Mouse (Mus musculus) forebrain, postnatal 0 days (tissue): ENCODE measurements around the gene Rora. TPM values are rescaled to one million over a fixed set of nuclear protein-coding genes. Genes with fewer than 3 reads are reported as not detected.

Source experiments
- ATAC-seq: fragments of 200-750 bp; cut with Nextera tagmentation; 2 replicates; pipeline ENCODE4 v1.8.0; 2017; ENCODE audit warnings: mild to moderate bottlenecking, moderate library complexity
- DNase-seq: peaks from one replicate; pipeline ENCODE4 v3.0.0-alpha.2; 2015
- H3K27ac ChIP-seq: fragments of 300-500 bp; sonication (generic); 2 replicates; pipeline ENCODE4 v1.5.1; 2014; ENCODE audit warnings: low read depth, mild to moderate bottlenecking, antibody characterized with exemption, low read length, moderate library complexity, mixed read lengths
- H3K27me3 ChIP-seq: fragments of 300-500 bp; sonication (generic); 2 replicates; pipeline ENCODE4 v1.6.1; 2014; ENCODE audit warnings: mild to moderate bottlenecking, low read length, mixed read lengths; ENCODE audit not compliant: insufficient read depth
- H3K36me3 ChIP-seq: fragments of 300-500 bp; sonication (generic); 2 replicates; pipeline ENCODE4 v1.6.1; 2014; ENCODE audit warnings: mild to moderate bottlenecking, moderate library complexity; ENCODE audit not compliant: insufficient read depth
- H3K4me1 ChIP-seq: fragments of 300-500 bp; sonication (generic); 2 replicates; pipeline ENCODE4 v1.6.1; 2014; ENCODE audit warnings: antibody characterized with exemption; ENCODE audit not compliant: insufficient read depth
- H3K4me2 ChIP-seq: fragments of 300-500 bp; sonication (generic); 2 replicates; pipeline ENCODE4 v1.6.1; 2014; ENCODE audit warnings: low read depth, mild to moderate bottlenecking, moderate library complexity
- H3K4me3 ChIP-seq: fragments of 300-500 bp; sonication (generic); 2 replicates; pipeline ENCODE4 v1.5.1; 2014; ENCODE audit warnings: low read depth, low read length, mixed read lengths
- H3K9ac ChIP-seq: fragments of 300-500 bp; sonication (generic); 2 replicates; pipeline ENCODE4 v1.6.1; 2014; ENCODE audit warnings: mild to moderate bottlenecking
- H3K9me3 ChIP-seq: fragments of 300-500 bp; sonication (generic); 2 replicates; pipeline ENCODE4 v1.6.1; 2016; ENCODE audit warnings: low read length
- CTCF ChIP-seq: sonication (generic); IDR thresholded peaks from 2 replicates; pipeline ENCODE4 v1.5.1; 2016; ENCODE audit warnings: antibody characterized with exemption, control low read depth, low read depth
- WGBS: fragments of 180-500 bp; shearing (Covaris S2); extraction: QIAGEN DNeasy Blood & Tissue Kit; methylation state at CpG from one replicate; pipeline ENCODE4 v1.1.7; 2014; 5-methylcytosine and 5-hydroxymethylcytosine counted together
- polyA plus RNA-seq: library from polyadenylated mRNA; unstranded; fragments of >200 nt; fragmentation: Nextera tagmentation; extraction: Ambion mirVana; gene quantifications from 2 replicates; pipeline ENCODE4 v1.2.1, GENCODE M21; 2015
- total RNA-seq: library from RNA; depleted of rRNA; stranded (reverse); fragments of >200 nt; gene quantifications from 2 replicates; pipeline ENCODE4 v1.2.3, GENCODE M21; 2014

Gene Rora
- total and polyA plus RNA-seq, 2 experiments from 2014 or later: 9.8 to 23.9 TPM

DNA sequence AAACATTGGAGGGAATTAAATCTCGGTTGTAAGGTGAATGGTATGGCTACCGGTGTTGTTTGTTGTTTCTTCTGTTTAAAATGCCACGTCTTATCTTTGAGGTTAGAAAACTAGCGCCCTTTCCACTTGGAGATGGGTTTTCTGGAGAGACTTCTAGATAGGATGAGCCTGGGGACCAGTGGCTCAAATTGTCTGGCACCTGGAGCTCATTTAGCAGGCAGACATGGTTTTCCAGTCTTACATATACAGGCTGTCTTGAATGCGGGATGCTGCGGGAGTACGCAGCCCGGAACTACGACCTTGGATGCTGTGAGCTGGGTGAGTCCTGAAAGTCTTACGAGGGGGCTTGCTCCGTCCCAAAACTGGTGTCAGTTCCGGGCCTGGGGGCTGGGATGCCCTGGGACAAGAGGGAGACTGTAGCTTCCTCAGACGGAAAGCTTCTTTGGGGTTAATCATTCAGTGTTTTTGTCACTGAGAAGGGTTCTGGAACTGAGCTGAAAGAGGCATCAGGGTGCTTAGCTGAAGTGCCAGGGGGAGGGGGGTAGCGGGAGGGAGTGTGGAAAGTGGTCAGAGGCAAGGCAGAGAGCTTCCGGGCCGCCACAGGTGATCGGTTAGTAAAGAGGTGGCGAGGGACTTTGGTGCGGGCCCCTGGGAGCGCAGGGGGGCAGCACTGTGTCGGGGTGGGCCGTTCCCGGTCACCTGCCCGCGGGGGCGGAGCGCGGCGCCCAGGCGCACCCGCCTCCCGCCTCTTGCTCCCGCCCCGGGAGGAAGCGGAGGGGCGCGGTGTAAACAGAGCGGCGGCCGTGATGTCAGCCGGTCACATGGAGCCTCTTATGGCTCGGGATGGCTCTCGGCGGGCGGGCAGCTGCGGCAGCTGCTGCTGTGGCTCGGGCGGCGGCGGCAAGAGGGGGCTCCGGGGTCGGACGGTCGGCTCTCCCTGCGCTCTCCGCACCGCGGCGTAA, 635.8 kb downstream of the Rora start:
- Histone ChIP-seq H3K4me3 (peak overlapping the region; percentile 66), H3K27ac (0 out of 2 replicates have a peak overlapping the region, but pooled peaks have one; percentile 15), H3K4me1 (no peaks in the 10 kb centered on the region; the same call in 1 of the 2 replicates), H3K9ac (peak overlapping the region; percentile 53), H3K4me2 (peak overlapping the region; percentile 98), H3K36me3 (no peaks in the 10 kb centered on the region), H3K27me3 (peaks cover 21% of the 10 kb centered on the region), H3K9me3 (no peaks in the 10 kb centered on the region)
- 2% methylated on average over 48 of the region's 59 CpGs for WGBS
- peak; percentile 75 for DNase-seq
- ATAC-seq: peak; percentile 94
- no peak for TF ChIP-seq CTCF

DNA sequence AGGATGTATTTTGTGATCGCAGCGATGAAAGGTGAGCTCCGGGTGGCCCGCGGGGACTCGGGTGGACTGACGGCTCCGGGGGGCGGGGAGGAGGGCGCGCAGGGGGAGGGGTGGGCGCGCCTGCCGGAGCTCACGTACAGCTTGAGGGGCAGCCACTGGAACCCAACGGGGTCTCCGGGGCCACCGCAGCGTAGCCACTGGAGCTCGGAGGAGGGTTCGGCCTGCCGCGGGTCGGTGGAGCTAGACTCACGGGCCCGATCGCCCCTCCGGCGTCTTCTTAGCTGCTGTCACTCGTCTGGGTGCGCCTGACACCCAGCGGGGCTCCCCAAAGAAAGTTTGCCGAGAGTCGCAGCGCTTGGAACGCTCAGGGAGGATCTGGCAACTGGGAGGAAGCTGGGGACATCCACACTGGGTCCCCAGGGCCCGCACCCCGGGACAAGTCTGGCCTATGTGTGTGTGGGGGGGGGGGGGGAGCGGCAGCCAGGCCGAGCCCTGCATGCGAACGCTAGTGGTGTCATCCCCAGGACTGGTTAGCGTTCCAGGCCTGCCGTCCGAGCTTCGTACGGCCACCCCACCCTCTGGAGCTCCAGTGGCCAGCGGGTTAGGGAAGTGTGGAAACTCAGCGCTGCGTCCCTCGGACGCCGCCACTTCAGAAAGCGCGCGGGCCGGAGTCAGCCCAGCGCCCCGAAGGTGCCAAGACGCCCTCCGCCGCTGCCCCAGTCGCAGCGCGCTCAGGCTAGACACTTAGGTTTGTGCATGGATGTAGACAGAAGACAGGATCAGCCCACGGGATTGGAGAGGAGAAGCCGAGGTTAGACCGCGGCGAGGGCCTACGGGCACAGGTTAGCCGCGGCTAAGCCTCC, 636.7 kb downstream of the Rora start:
- H3K9ac ChIP-seq: peak overlapping the region; percentile 53
- H3K4me3 ChIP-seq: peak overlapping the region; percentile 66
- no peaks in the 10 kb centered on the region for H3K9me3 ChIP-seq
- ATAC-seq: peak; percentile 38
- 4% methylated on average over 65 of the region's 73 CpGs for WGBS
- peak; percentile 30 for DNase-seq
- H3K36me3 ChIP-seq: no peaks in the 10 kb centered on the region
- no peak for TF ChIP-seq CTCF
- 0 out of 2 replicates have a peak overlapping the region, but pooled peaks have one; percentile 15 for H3K27ac ChIP-seq
- peak overlapping the region; percentile 98 for H3K4me2 ChIP-seq
- no peaks in the 10 kb centered on the region; the same call in 1 of the 2 replicates for H3K4me1 ChIP-seq
- H3K27me3 ChIP-seq: peaks cover 21% of the 10 kb centered on the region

DNA sequence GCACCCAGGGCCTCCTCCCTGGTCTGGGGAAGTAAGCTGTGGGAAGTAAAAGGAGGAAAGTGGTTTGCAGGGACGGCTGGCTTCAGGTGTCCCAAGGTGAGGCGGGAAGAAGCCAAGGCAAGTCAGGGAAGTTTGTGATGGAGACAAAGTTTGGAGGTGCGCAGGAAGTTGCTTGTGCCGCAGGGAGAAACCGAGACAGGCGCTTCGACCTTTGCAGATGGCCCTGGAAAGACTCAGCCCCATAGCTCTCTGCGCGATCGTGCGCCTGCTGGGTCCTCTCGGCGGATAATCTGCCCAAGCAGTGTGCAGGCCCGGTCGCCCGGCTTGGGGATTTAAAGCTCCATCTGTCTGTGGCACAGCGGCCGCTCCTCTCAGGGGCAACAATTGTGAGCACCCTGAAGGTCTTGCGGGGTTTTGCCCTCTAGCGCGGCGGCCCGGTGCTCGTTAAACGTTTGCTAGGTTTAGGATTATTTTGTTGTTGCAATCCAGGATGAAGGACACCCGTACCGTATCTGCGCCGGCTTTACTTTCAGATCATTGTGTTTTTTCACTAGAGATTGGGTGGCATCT, 637.4 kb downstream of the Rora start:
- Histone ChIP-seq H3K27me3 (peaks cover 21% of the 10 kb centered on the region), H3K4me2 (peak overlapping the region; percentile 98), H3K27ac (no peak overlapping the region), H3K4me3 (peak overlapping the region; percentile 66), H3K9ac (peak overlapping the region; percentile 53), H3K36me3 (no peaks in the 10 kb centered on the region), H3K4me1 (no peaks in the 10 kb centered on the region; the same call in 1 of the 2 replicates), H3K9me3 (no peaks in the 10 kb centered on the region)
- no peak for DNase-seq
- TF ChIP-seq CTCF: no peak
- ATAC-seq: no peak
- 3% methylated on average over 29 of the region's 29 CpGs for WGBS

DNA sequence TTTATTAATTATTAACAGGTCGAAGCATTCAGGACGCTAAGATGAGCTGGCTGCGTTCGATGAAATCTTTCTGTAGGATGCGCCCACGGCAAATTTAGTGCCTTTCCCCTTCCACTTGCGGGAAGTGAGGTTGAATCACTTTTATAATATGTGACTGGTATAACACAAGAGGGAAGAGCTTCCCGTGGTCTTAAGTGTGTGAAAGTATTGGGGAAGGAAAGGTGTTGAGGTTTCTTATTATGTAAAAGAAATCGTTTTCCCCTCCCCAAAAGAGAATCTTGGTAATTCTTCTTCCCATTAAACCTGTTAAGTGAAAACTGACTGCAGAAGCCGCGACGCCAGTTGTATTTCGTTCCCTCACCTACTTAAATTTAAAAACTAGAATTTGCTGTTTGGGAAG, 637.9 kb downstream of the Rora start:
- H3K27me3 ChIP-seq: peaks cover 21% of the 10 kb centered on the region
- no peaks in the 10 kb centered on the region; the same call in 1 of the 2 replicates for H3K4me1 ChIP-seq
- DNase-seq: peak; percentile 27
- H3K4me3 ChIP-seq: peak overlapping the region; percentile 66
- peak overlapping the region; percentile 98 for H3K4me2 ChIP-seq
- H3K36me3 ChIP-seq: no peaks in the 10 kb centered on the region
- no peak overlapping the region for H3K27ac ChIP-seq
- no peaks in the 10 kb centered on the region for H3K9me3 ChIP-seq
- ATAC-seq: no peak
- no peak overlapping the region for H3K9ac ChIP-seq
- 28% methylated on average over 13 of the region's 13 CpGs for WGBS
- TF ChIP-seq CTCF: no peak

DNA sequence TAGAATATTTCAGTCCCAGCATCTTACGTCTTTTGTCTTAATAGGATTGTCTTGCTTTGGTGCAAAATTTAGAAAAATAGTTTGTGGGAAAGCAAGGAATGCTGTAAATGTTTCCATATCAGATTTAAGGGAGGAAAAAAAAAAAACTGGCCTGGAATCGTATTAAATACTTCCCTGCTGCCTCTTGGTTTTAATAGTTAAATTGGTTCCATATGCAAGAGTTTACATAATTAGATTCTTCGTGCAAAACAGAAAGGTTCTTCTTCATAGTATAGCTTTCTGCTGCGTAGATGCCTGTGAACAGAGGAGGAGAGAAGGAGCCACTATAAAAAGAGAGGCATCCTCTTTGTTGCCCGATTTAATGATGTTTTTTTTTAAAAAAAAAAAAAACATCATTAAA, 638.8 kb downstream of the Rora start:
- 55% methylated on average over 5 of the region's 5 CpGs for WGBS
- TF ChIP-seq CTCF: no peak
- peaks cover 21% of the 10 kb centered on the region for H3K27me3 ChIP-seq
- DNase-seq: no peak
- H3K36me3 ChIP-seq: no peaks in the 10 kb centered on the region
- no peaks in the 10 kb centered on the region; the same call in 1 of the 2 replicates for H3K4me1 ChIP-seq
- H3K9me3 ChIP-seq: no peaks in the 10 kb centered on the region
- H3K27ac ChIP-seq: no peak overlapping the region
- H3K4me2 ChIP-seq: no peak overlapping the region
- ATAC-seq: no peak
- no peak overlapping the region for H3K4me3 ChIP-seq
- no peak overlapping the region for H3K9ac ChIP-seq

GRCm38 (mm10) chr9:69292776-69293687, 639.4 kb downstream of the Rora start:
- H3K9ac ChIP-seq: no peak overlapping the region

More at GRCm38 (mm10) chr9:69292776-69293687, 639.4 kb downstream of the Rora start:
- H3K4me3 ChIP-seq: no peak overlapping the region
- ATAC-seq: no peak
- peaks cover 21% of the 10 kb centered on the region for H3K27me3 ChIP-seq
- no peaks in the 10 kb centered on the region; the same call in 1 of the 2 replicates for H3K4me1 ChIP-seq
- no peak overlapping the region for H3K4me2 ChIP-seq
- no peaks in the 10 kb centered on the region for H3K9me3 ChIP-seq
- H3K27ac ChIP-seq: no peak overlapping the region
- H3K36me3 ChIP-seq: no peaks in the 10 kb centered on the region
- DNase-seq: no peak
- WGBS: 76% methylated on average over 12 of the region's 12 CpGs
- no peak for TF ChIP-seq CTCF
